ENCODE assay signal across 8 mouse cellular contexts in the genomic region with DNA sequence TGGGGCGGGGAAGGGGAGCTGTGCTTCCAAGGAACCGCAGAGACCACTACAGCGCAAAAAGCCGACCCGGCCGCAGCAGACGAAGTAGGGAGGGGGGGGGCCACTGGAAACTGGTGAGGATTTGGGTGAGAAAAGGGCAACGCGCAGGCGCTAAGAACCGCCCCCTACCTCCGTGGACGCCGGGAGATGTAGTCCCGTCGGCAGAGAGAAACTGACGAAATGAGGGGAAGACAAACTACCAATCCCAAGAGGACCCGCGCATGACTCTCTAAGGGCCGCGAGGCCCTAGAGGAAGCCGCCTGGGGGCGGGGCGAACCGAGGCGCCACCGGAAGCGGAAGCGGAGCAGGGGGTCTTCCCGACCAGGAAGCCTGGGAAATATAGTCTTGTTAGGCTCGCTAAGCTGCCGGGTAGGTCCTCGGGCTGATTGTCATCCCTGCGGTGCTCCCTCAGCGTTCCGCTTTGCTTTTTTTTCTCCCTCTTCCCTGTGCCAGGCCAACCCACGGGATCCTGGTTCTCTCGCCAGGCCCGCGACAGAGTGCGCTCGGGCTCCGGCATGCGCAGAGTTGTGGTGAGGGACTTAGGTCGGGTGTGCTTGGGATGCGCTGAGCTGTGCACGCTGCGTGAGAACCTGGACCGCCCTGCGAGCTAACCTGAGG. TPM values are rescaled to one million over a fixed set of nuclear protein-coding genes. Genes with fewer than 3 reads are reported as not detected.
DNase-seq lines count a peak whose midpoint lies in the region; ATAC-seq and TF ChIP-seq lines count a peak whose summit lies in the region.

A gene (plus strand): TSS at position 313 of the 657 bp plus-strand sequence.

- no peaks in the 10 kb centered on the region for H3K27me3 ChIP-seq in embryonic facial prominence, embryonic 13.5 days
- H3K27me3 ChIP-seq in kidney, adult 2 months (replicated peaks; ENCODE audit: control insufficient read depth, insufficient read depth, low read length): no peaks in the 10 kb centered on the region
- H3K27me3 ChIP-seq in limb, embryonic 12.5 days: no peaks in the 10 kb centered on the region
- H3K27me3 ChIP-seq in midbrain, embryonic 15.5 days (replicated peaks): no peaks in the 10 kb centered on the region
- H3K27me3 ChIP-seq in spleen, adult 2 months (ENCODE audit: control insufficient read depth, insufficient read depth, low read length): no peaks in the 10 kb centered on the region

- peak within 1 kb of the TSS; percentile 94 for H3K4me2 ChIP-seq in embryonic facial prominence, embryonic 13.5 days
- H3K4me2 ChIP-seq in limb, embryonic 12.5 days: peak within 1 kb of the TSS; percentile 96
- H3K4me2 ChIP-seq in midbrain, embryonic 15.5 days: peak within 1 kb of the TSS; percentile 92

- peak within 1 kb of the TSS; percentile 95 for H3K9ac ChIP-seq in embryonic facial prominence, embryonic 13.5 days
- peak within 1 kb of the TSS; percentile 95 for H3K9ac ChIP-seq in limb, embryonic 12.5 days (replicated peaks)
- peak within 1 kb of the TSS; percentile 84 for H3K9ac ChIP-seq in midbrain, embryonic 15.5 days

- peak within 1 kb of the TSS; percentile 93 for H3K27ac ChIP-seq in embryonic facial prominence, embryonic 13.5 days
- peak within 1 kb of the TSS; percentile 70 for H3K27ac ChIP-seq in kidney, adult 2 months (ENCODE audit: insufficient read depth, low read depth, low read length)
- peak within 1 kb of the TSS; percentile 92 for H3K27ac ChIP-seq in limb, embryonic 12.5 days
- peak within 1 kb of the TSS; percentile 90 for H3K27ac ChIP-seq in midbrain, embryonic 15.5 days
- H3K27ac ChIP-seq in spleen, adult 2 months (ENCODE audit: insufficient read depth, low read length): peak within 1 kb of the TSS; percentile 79

- TF ChIP-seq POLR2A in kidney, adult 2 months (IDR thresholded peaks at IDR 0.05; ENCODE audit: low read depth, low read length): peak; percentile 40
- peak; percentile 34; the same call in 1 of the 2 replicates for TF ChIP-seq POLR2A in spleen, adult 2 months (IDR thresholded peaks at IDR 0.05; ENCODE audit: low read depth, low read length)

- peak; percentile 100 for DNase-seq in 3134 (ENCODE audit: extremely low read depth, insufficient read length, low spot score)
- peak; percentile 99 for DNase-seq in adrenal gland, postnatal 36 days
- DNase-seq in heart, adult 18-20 months: peak; percentile 98 to 99
- peak; percentile 99 for DNase-seq in kidney, adult 2 months
- peak; percentile 96 to 97 for DNase-seq in spleen, adult 2 months (ENCODE audit: low read depth in 1 of 2, low spot score in 2 of 2)

- H3K4me1 ChIP-seq in embryonic facial prominence, embryonic 13.5 days: peaks cover 26% of the 10 kb centered on the region
- H3K4me1 ChIP-seq in kidney, adult 2 months (ENCODE audit: control insufficient read depth, insufficient read depth, low read length): peaks cover 15% of the 10 kb centered on the region; the same call in 1 of the 2 replicates
- H3K4me1 ChIP-seq in limb, embryonic 12.5 days (replicated peaks): peaks cover 24% of the 10 kb centered on the region
- H3K4me1 ChIP-seq in midbrain, embryonic 15.5 days: peaks cover 32% of the 10 kb centered on the region
- peaks cover 8% of the 10 kb centered on the region for H3K4me1 ChIP-seq in spleen, adult 2 months (ENCODE audit: control insufficient read depth, insufficient read depth, insufficient read length)

- peaks cover 46% of the 10 kb centered on the region for H3K36me3 ChIP-seq in embryonic facial prominence, embryonic 13.5 days
- peaks cover 3% of the 10 kb centered on the region; the same call in 1 of the 2 replicates for H3K36me3 ChIP-seq in kidney, adult 2 months (ENCODE audit: control insufficient read depth, insufficient read depth, low read length)
- H3K36me3 ChIP-seq in limb, embryonic 12.5 days: peaks cover 52% of the 10 kb centered on the region
- peaks cover 27% of the 10 kb centered on the region for H3K36me3 ChIP-seq in midbrain, embryonic 15.5 days (replicated peaks)
- H3K36me3 ChIP-seq in spleen, adult 2 months (ENCODE audit: control insufficient read depth, insufficient read depth, low read length): peaks cover 21% of the 10 kb centered on the region

- TF ChIP-seq CTCF in kidney, adult 2 months (conservative IDR thresholded peaks at IDR 0.05; ENCODE audit: insufficient read depth, insufficient read length, low read depth, low read length): no peak
- TF ChIP-seq CTCF in spleen, adult 2 months (IDR thresholded peaks at IDR 0.05; ENCODE audit: extremely low read depth, insufficient read depth, insufficient read length, insufficient replicate concordance): no peak

- H3K4me3 ChIP-seq in embryonic facial prominence, embryonic 13.5 days: peak within 1 kb of the TSS; percentile 94
- H3K4me3 ChIP-seq in kidney, adult 2 months (ENCODE audit: insufficient read depth, low read depth, low read length): peak within 1 kb of the TSS; percentile 84
- peak within 1 kb of the TSS; percentile 95 for H3K4me3 ChIP-seq in limb, embryonic 12.5 days (replicated peaks)
- peak within 1 kb of the TSS; percentile 77 for H3K4me3 ChIP-seq in midbrain, embryonic 15.5 days
- peak within 1 kb of the TSS; percentile 99 for H3K4me3 ChIP-seq in spleen, adult 2 months (ENCODE audit: extremely low read depth, insufficient read depth, insufficient read length)

- peak; percentile 89 for ATAC-seq in embryonic facial prominence, embryonic 13.5 days (ENCODE audit: insufficient number of reproducible peaks, insufficient read depth, low FRiP score, low TSS enrichment, low read depth)
- peak; percentile 96 for ATAC-seq in limb, embryonic 12.5 days (ENCODE audit: insufficient number of reproducible peaks, insufficient read depth, low FRiP score, low TSS enrichment, low read depth)
- peak; percentile 94 for ATAC-seq in midbrain, embryonic 15.5 days (replicated peaks)

- whole genome bisulfite sequencing in embryonic facial prominence, embryonic 13.5 days: under 1% methylated on average over 50 of the region's 50 CpGs
- WGBS in kidney, adult 2 months: under 1% methylated on average over 50 of the region's 50 CpGs
- WGBS in limb, embryonic 12.5 days: under 1% methylated on average over 50 of the region's 50 CpGs
- under 1% methylated on average over 50 of the region's 50 CpGs for WGBS in midbrain, embryonic 15.5 days
- WGBS in spleen, adult 2 months: under 1% methylated on average over 49 of the region's 50 CpGs

- H3K9me3 ChIP-seq in embryonic facial prominence, embryonic 13.5 days: no peaks in the 10 kb centered on the region
- H3K9me3 ChIP-seq in limb, embryonic 12.5 days: no peaks in the 10 kb centered on the region
- no peaks in the 10 kb centered on the region for H3K9me3 ChIP-seq in midbrain, embryonic 15.5 days

RNA-seq across cellular contexts. Expression of the gene that starts here (rescaled TPM):
- 10 to 100 TPM; 11.1 to 12.1 TPM for total RNA-seq in adrenal gland, postnatal 36 days (2021)
- polyA plus RNA-seq in embryonic facial prominence, embryonic 13.5 days (2015; fragmentation: Nextera tagmentation; extraction: Ambion mirVana): 21.1 and 24.1 TPM in 2 replicates
- 10 to 100 TPM in 1 of 2 experiments, 1 to 10 TPM in 1; 7.3 to 10.5 TPM for total RNA-seq in heart, adult 18-20 months (2021)
- 15.1 and 15.5 TPM in 2 replicates for polyA plus RNA-seq in kidney, adult 2 months (2012; rRNA removed)
- 22.4 and 23.7 TPM in 2 replicates for polyA plus RNA-seq in limb, embryonic 12.5 days (2016; fragmentation: Nextera tagmentation; extraction: Ambion mirVana)
- polyA plus RNA-seq in midbrain, embryonic 15.5 days (2015; fragmentation: Nextera tagmentation; extraction: Ambion mirVana): 25.9 and 28.9 TPM in 2 replicates
- 20.9 and 29.9 TPM in 2 replicates for polyA plus RNA-seq in spleen, adult 2 months (2012; rRNA removed)

Comparison
In these comparisons a context has a peak if more than half of its experiments do, and no peak if none do; other contexts are left out.
1. Peak in every context shown above with its lines: DNase-seq, ATAC-seq, H3K4me3 ChIP-seq and H3K27ac ChIP-seq.